Mouse (Mus musculus): Measurements from ENCODE around the gene Kank4.

Gene Kank4

DNA sequence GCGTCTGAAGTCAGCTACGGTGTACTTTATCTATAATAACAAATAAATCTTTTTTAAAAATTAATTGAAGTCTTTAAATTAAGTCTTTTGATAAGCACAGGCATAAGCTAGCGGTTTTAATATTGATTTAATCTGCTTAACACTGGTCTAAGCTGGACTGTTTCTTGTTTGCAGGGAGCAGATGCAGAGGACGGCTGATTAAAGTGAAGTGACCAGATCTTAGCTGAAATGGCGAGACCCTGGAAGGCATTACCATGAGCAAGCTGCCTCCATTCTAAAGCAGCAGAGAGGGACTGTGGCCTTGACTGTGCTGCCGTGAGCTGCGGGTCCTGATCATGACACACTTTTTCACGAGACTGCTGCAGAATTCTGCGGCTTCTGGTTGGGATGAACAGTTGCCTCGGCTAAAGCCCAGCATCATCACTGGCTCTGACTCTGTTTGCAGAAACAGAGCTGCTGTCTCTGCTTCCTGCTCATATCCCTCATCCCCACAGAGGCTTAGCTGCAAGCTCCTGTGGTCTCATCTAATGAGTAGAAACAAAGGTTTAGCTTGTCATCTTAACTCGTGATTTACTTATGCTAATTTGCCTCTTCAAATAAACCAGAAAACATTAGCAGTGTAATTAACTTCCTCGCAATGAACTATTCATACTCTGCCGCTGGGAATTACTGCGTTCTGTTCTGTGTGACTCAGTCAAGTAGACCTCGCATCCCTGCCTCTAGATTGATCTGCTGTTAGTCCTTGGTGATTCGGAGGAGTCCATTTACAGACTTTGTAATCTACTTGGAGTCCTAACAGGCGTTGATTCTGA lies 99.4 kb downstream of the Kank4 start:
- no peak for DNase-seq (ENCODE audit: low spot score in 2 of 2)

DNA sequence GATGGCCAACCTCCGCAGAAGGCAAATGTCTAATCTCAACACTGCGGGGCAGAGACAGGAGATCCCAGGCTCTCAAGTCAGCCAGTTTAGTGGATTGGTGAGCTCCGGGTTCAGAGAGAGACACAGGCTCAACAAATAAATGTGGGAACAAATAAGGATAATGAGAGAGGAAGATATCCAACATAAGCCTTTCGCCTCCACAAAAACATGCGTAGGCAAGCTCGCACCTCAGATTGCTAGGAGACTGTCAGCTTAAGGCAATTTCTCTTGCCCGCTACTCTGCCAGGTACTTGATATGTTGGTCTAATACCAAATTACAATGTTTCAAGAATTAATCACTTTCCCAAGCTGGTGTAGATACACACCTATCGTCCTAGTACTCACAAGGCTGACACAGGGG lies 106.4 kb downstream of the Kank4 start:
- no peak for DNase-seq (ENCODE audit: low spot score in 2 of 2)
